Mouse (Mus musculus): ENCODE measurements around the gene Olfr127. TPM values are rescaled to one million over a fixed set of nuclear protein-coding genes. Genes with fewer than 3 reads are reported as not detected.

The Olfr127 gene
- total and polyA plus RNA-seq, 2 experiments from 2014 or later, result not detected

DNA sequence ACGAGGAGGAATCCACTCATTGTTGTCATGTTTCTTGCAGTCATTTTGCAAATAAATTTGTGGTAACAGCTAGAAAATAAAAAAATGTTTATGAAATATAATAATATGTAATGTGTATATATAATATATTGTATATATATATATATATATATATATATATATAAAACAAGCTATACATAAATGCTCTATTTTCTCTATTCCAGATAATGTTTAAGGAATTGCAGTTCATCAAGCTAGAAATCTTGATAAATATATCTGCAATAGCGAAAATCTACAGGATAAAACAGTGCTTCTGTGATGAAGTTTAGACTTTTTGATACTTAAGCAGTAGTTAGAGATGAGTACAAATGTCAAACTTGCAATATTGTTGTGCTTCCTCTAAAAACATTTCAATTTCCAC is 52.7 kb downstream of the Olfr127 start, which contains the start of gene Olfr761:
Gene Olfr761 (minus strand): TSS at position 101 of the 400 bp plus-strand sequence.
- DNase-seq (ENCODE audit: low spot score) (no peak), ATAC-seq (ENCODE audit: low FRiP score) (no peak)
- no peak for TF ChIP-seq CTCF (IDR thresholded peaks at IDR 0.05)
- no peak within 1 kb of the TSS for H3K9ac ChIP-seq (replicated peaks; ENCODE audit: low read length, poor library complexity, severe bottlenecking)
- no peak within 1 kb of the TSS for H3K4me3 ChIP-seq (ENCODE audit: low read depth, low read length)
- H3K4me1 ChIP-seq (ENCODE audit: insufficient read depth, low read length), result no peaks in the 10 kb centered on the region
- H3K27ac ChIP-seq (ENCODE audit: low read depth, low read length), result no peak within 1 kb of the TSS
- H3K27me3 ChIP-seq (ENCODE audit: insufficient read depth, low read length), result no peaks in the 10 kb centered on the region
- no peaks in the 10 kb centered on the region for H3K9me3 ChIP-seq (ENCODE audit: low read length)
- no peaks in the 10 kb centered on the region for H3K36me3 ChIP-seq (ENCODE audit: insufficient read depth, low read length)
- no peak within 1 kb of the TSS for H3K4me2 ChIP-seq (ENCODE audit: low read depth, low read length, poor library complexity, severe bottlenecking)
- WGBS, result 87% methylated on average over 2 of the region's 2 CpGs

Other genes with a start within 250 kb of the Olfr127 start
- gene Olfr117, start 236.7 kb upstream of the Olfr127 start, total RNA-seq (2014; rRNA removed), result not detected in 2 replicates
- gene Olfr117, start 236.7 kb upstream of the Olfr127 start, polyA plus RNA-seq (2015; fragmentation: Nextera tagmentation; extraction: Ambion mirVana), result not detected in 2 replicates
- gene Olfr118, start 233.4 kb upstream of the Olfr127 start, total RNA-seq (2014; rRNA removed), result not detected in 2 replicates
- not detected in 2 replicates for gene Olfr118, start 233.4 kb upstream of the Olfr127 start, polyA plus RNA-seq (2015; fragmentation: Nextera tagmentation; extraction: Ambion mirVana)
- not detected in 2 replicates for gene Olfr119, start 203.9 kb upstream of the Olfr127 start, total RNA-seq (2014; rRNA removed)
- not detected in 2 replicates for gene Olfr119, start 203.9 kb upstream of the Olfr127 start, polyA plus RNA-seq (2015; fragmentation: Nextera tagmentation; extraction: Ambion mirVana)
- not detected in 2 replicates for gene Olfr120, start 178.6 kb upstream of the Olfr127 start, total RNA-seq (2014; rRNA removed)
- gene Olfr120, start 178.6 kb upstream of the Olfr127 start, polyA plus RNA-seq (2015; fragmentation: Nextera tagmentation; extraction: Ambion mirVana), result not detected in 2 replicates
- not detected in 2 replicates for gene Olfr121, start 151.6 kb upstream of the Olfr127 start, total RNA-seq (2014; rRNA removed)
- gene Olfr121, start 151.6 kb upstream of the Olfr127 start, polyA plus RNA-seq (2015; fragmentation: Nextera tagmentation; extraction: Ambion mirVana), result not detected in 2 replicates
- gene Olfr122, start 131.8 kb upstream of the Olfr127 start, total RNA-seq (2014; rRNA removed), result not detected in 2 replicates
- not detected in 2 replicates for gene Olfr122, start 131.8 kb upstream of the Olfr127 start, polyA plus RNA-seq (2015; fragmentation: Nextera tagmentation; extraction: Ambion mirVana)
- gene Olfr123, start 106.9 kb upstream of the Olfr127 start, total RNA-seq (2014; rRNA removed), result not detected in 2 replicates
- not detected in 2 replicates for gene Olfr123, start 106.9 kb upstream of the Olfr127 start, polyA plus RNA-seq (2015; fragmentation: Nextera tagmentation; extraction: Ambion mirVana)
- not detected in 2 replicates for gene Olfr124, start 100.5 kb upstream of the Olfr127 start, total RNA-seq (2014; rRNA removed)
- not detected in 2 replicates for gene Olfr124, start 100.5 kb upstream of the Olfr127 start, polyA plus RNA-seq (2015; fragmentation: Nextera tagmentation; extraction: Ambion mirVana)
- not detected in 2 replicates for gene Olfr125, start 67.5 kb upstream of the Olfr127 start, total RNA-seq (2014; rRNA removed)
- not detected in 2 replicates for gene Olfr125, start 67.5 kb upstream of the Olfr127 start, polyA plus RNA-seq (2015; fragmentation: Nextera tagmentation; extraction: Ambion mirVana)
- not detected in 2 replicates for gene Olfr126, start 53.0 kb upstream of the Olfr127 start, total RNA-seq (2014; rRNA removed)
- gene Olfr126, start 53.0 kb upstream of the Olfr127 start, polyA plus RNA-seq (2015; fragmentation: Nextera tagmentation; extraction: Ambion mirVana), result not detected in 2 replicates
- gene Olfr128, start 20.1 kb downstream of the Olfr127 start, total RNA-seq (2014; rRNA removed), result not detected in 2 replicates
- not detected in 2 replicates for gene Olfr128, start 20.1 kb downstream of the Olfr127 start, polyA plus RNA-seq (2015; fragmentation: Nextera tagmentation; extraction: Ambion mirVana)
- not detected in 2 replicates for gene Olfr761, start 52.6 kb downstream of the Olfr127 start, total RNA-seq (2014; rRNA removed)
- not detected in 2 replicates for gene Olfr761, start 52.6 kb downstream of the Olfr127 start, polyA plus RNA-seq (2015; fragmentation: Nextera tagmentation; extraction: Ambion mirVana)
- gene Olfr129, start 159.6 kb downstream of the Olfr127 start, total RNA-seq (2014; rRNA removed), result not detected in 2 replicates
- gene Olfr129, start 159.6 kb downstream of the Olfr127 start, polyA plus RNA-seq (2015; fragmentation: Nextera tagmentation; extraction: Ambion mirVana), result not detected in 2 replicates
- gene Olfr130, start 163.5 kb downstream of the Olfr127 start, total RNA-seq (2014; rRNA removed), result not detected in 2 replicates
- not detected in 2 replicates for gene Olfr130, start 163.5 kb downstream of the Olfr127 start, polyA plus RNA-seq (2015; fragmentation: Nextera tagmentation; extraction: Ambion mirVana)
- gene Olfr131, start 188.3 kb downstream of the Olfr127 start, total RNA-seq (2014; rRNA removed), result not detected in 2 replicates
- gene Olfr131, start 188.3 kb downstream of the Olfr127 start, polyA plus RNA-seq (2015; fragmentation: Nextera tagmentation; extraction: Ambion mirVana), result not detected in 2 replicates
- gene Olfr132, start 234.1 kb downstream of the Olfr127 start, total RNA-seq (2014; rRNA removed), result not detected in 2 replicates
- gene Olfr132, start 234.1 kb downstream of the Olfr127 start, polyA plus RNA-seq (2015; fragmentation: Nextera tagmentation; extraction: Ambion mirVana), result not detected in 2 replicates
- not detected in 2 replicates for gene Olfr133, start 244.8 kb downstream of the Olfr127 start, total RNA-seq (2014; rRNA removed)
- gene Olfr133, start 244.8 kb downstream of the Olfr127 start, polyA plus RNA-seq (2015; fragmentation: Nextera tagmentation; extraction: Ambion mirVana), result not detected in 2 replicates

All from midbrain, postnatal 0 days (tissue).